Mouse (Mus musculus): ENCODE measurements around the gene Ldhd.

GRCm38 (mm10) chr8:111591176-111591575 lies 39.0 kb downstream of the Ldhd start:
- no peak for TF ChIP-seq GATA1 (IDR thresholded peaks at IDR 0.05; ENCODE audit: borderline replicate concordance, low read length)
- no peak for TF ChIP-seq FLI1 (IDR thresholded peaks at IDR 0.05; ENCODE audit: low read length)
